Mouse (Mus musculus) olfactory bulb, adult 2 months (tissue): ENCODE measurements at regions not wholly inside any gene's neighbourhood (a gene's known extent, or its start where the extent isn't known, plus 50 kb on each side); places are given as distances from the start of the nearest gene placed in this dataset.

Experiments used
- CTCF ChIP-seq: fragments of 200-500 bp; IDR thresholded peaks from 2 replicates; pipeline ENCODE4 v1.5.1; 2012; ENCODE audit warnings: low read depth, mild to moderate bottlenecking, low read length, moderate library complexity; ENCODE audit not compliant: insufficient read depth
- POLR2A ChIP-seq: fragments of 200-500 bp; IDR thresholded peaks from 2 replicates; pipeline ENCODE4 v1.6.1; 2012; ENCODE audit warnings: mild to moderate bottlenecking, low read depth, low read length, moderate library complexity; ENCODE audit not compliant: insufficient read depth

DNA sequence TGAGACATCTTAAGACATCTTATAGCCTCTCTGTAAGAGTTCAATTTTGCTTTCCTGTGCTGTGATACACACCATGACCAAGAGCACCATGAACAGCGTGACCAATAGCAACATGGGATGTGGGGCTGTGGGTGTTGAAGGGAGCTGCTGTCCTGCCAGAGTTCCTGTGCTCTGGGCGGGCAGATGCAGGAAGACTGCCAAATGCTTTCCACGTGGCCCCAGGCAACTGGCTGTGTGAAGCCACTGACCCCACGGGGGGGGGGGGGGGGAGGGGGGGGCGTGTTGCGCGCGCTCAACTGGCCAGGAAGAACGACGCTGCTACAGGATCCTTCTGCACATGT lies 104.5 kb upstream of the Ipo5 start:
- TF ChIP-seq CTCF (no peak), POLR2A (no peak)
